Mouse (Mus musculus) hematopoietic stem cell, adult 5-6 weeks (primary cell): ENCODE measurements around the gene Micu1. TPM values are rescaled to one million over a fixed set of nuclear protein-coding genes. Genes with fewer than 3 reads are reported as not detected.

Experiments used
- ATAC-seq, 2 experiments: fragments of 125-278 bp in 1 of 2; replicated peaks in 1 of 2; 2 replicates each; pipeline ENCODE4 v1.8.0; 2016 to 2017; ENCODE audit warnings: inconsistent platforms in 2 of 2, mild to moderate bottlenecking in 2 of 2, moderate number of reproducible peaks in 2 of 2, low read depth in 1 of 2, moderate TSS enrichment in 1 of 2; ENCODE audit not compliant: low FRiP score in 2 of 2, poor library complexity in 2 of 2, severe bottlenecking in 2 of 2, insufficient read depth in 1 of 2, low TSS enrichment in 1 of 2
- total RNA-seq: library from RNA; stranded (forward); fragments of 172-1452, 232-1000 nt; gene quantifications from 2 replicates; pipeline ENCODE4 v1.2.3, GENCODE M21; 2017

Micu1 gene
- total RNA-seq, 1 experiment from 2014 or later: 26.7 TPM

- no peak for ATAC-seq
These were observed 85.6 kb downstream of the Micu1 start for GRCm38 (mm10) chr10:59787870-59788269.

- ATAC-seq: no peak
These were observed 88.1 kb downstream of the Micu1 start for GRCm38 (mm10) chr10:59790291-59790929.

GRCm38 (mm10) chr10:59791896-59792295 is 89.6 kb downstream of the Micu1 start:
- ATAC-seq: no peak

- no peak for ATAC-seq
These were observed 90.4 kb downstream of the Micu1 start for GRCm38 (mm10) chr10:59792575-59793176.

GRCm38 (mm10) chr10:59793454-59793853 is 91.2 kb downstream of the Micu1 start:
- ATAC-seq: no peak

- no peak for ATAC-seq
These were observed 92.8 kb downstream of the Micu1 start for GRCm38 (mm10) chr10:59795085-59795484.

- no peak for ATAC-seq
These were observed 93.6 kb downstream of the Micu1 start for GRCm38 (mm10) chr10:59795902-59796301.

- no peak for ATAC-seq
These were observed 96.1 kb downstream of the Micu1 start for GRCm38 (mm10) chr10:59798371-59798770.

- ATAC-seq: no peak
These were observed 97.2 kb downstream of the Micu1 start for GRCm38 (mm10) chr10:59799303-59800044.

- no peak for ATAC-seq
These were observed 97.9 kb downstream of the Micu1 start for GRCm38 (mm10) chr10:59800159-59800558.

GRCm38 (mm10) chr10:59800826-59801501 is 98.7 kb downstream of the Micu1 start:
- ATAC-seq: peak; percentile 42 to 68; a peak in 3 of 4 replicates

GRCm38 (mm10) chr10:59808677-59809076 is 106.4 kb downstream of the Micu1 start:
- ATAC-seq: no peak

- ATAC-seq: no peak
These were observed 107.8 kb downstream of the Micu1 start for GRCm38 (mm10) chr10:59809991-59810574.

GRCm38 (mm10) chr10:59812939-59813338 is 110.7 kb downstream of the Micu1 start:
- ATAC-seq: peak in 1 of 2 experiments; percentile 13; a peak in 1 of 4 replicates

- no peak for ATAC-seq
These were observed 111.5 kb downstream of the Micu1 start for GRCm38 (mm10) chr10:59813759-59814158.

GRCm38 (mm10) chr10:59814505-59815155 is 112.4 kb downstream of the Micu1 start:
- peak; percentile 24 to 57; a peak in 2 of 4 replicates for ATAC-seq

GRCm38 (mm10) chr10:59816569-59816968 is 114.3 kb downstream of the Micu1 start:
- ATAC-seq: no peak
